Mouse (Mus musculus) kidney, embryonic 14.5 days (tissue): ENCODE results near the gene Marveld2. TPM values are rescaled to one million over a fixed set of nuclear protein-coding genes. Genes with fewer than 3 reads are reported as not detected.

Experiments
- ATAC-seq: fragments of 200-750 bp; cut with Nextera tagmentation; 2 replicates; pipeline ENCODE4 v1.8.0; 2017; ENCODE audit warnings: moderate number of reproducible peaks, mild to moderate bottlenecking, moderate TSS enrichment, moderate library complexity; ENCODE audit not compliant: low FRiP score, low TSS enrichment
- H3K27ac ChIP-seq: fragments of 300-500 bp; sonication (generic); 2 replicates; pipeline ENCODE4 v1.5.1; 2014; ENCODE audit warnings: low read depth, mild to moderate bottlenecking, low read length, moderate library complexity, mixed read lengths
- H3K27me3 ChIP-seq: fragments of 300-500 bp; sonication (generic); 2 replicates; pipeline ENCODE4 v1.6.1; 2014; ENCODE audit warnings: mild to moderate bottlenecking, low read length; ENCODE audit not compliant: control insufficient read depth, insufficient read depth
- H3K36me3 ChIP-seq: fragments of 300-500 bp; sonication (generic); 2 replicates; pipeline ENCODE4 v1.6.1; 2014; ENCODE audit warnings: low read length, mixed read lengths; ENCODE audit not compliant: control insufficient read depth, insufficient read depth
- H3K4me1 ChIP-seq: fragments of 300-500 bp; sonication (generic); 2 replicates; pipeline ENCODE4 v1.6.1; 2014; ENCODE audit warnings: low read length, mixed read lengths; ENCODE audit not compliant: control insufficient read depth, insufficient read depth
- H3K4me2 ChIP-seq: fragments of 300-500 bp; sonication (generic); replicated peaks from 2 replicates; pipeline ENCODE4 v1.6.1; 2014; ENCODE audit warnings: low read depth, mild to moderate bottlenecking, low read length
- H3K4me3 ChIP-seq: fragments of 300-500 bp; sonication (generic); 2 replicates; pipeline ENCODE4 v1.5.1; 2014; ENCODE audit warnings: mild to moderate bottlenecking, low read length
- H3K9ac ChIP-seq: fragments of 300-500 bp; sonication (generic); 2 replicates; pipeline ENCODE4 v1.6.1; 2014; ENCODE audit warnings: low read depth, mild to moderate bottlenecking, low read length, moderate library complexity
- H3K9me3 ChIP-seq: fragments of 300-500 bp; sonication (generic); 2 replicates; pipeline ENCODE4 v1.6.1; 2016; ENCODE audit warnings: low read length; ENCODE audit not compliant: control insufficient read depth
- whole genome bisulfite sequencing: fragments of 180-500 bp; shearing (Covaris S2); extraction: QIAGEN DNeasy Blood & Tissue Kit; methylation state at CpG from one replicate; pipeline ENCODE4 v1.1.7; 2014; 5-methylcytosine and 5-hydroxymethylcytosine counted together
- polyA plus RNA-seq: library from polyadenylated mRNA; unstranded; fragments of >200 nt; fragmentation: Nextera tagmentation; extraction: Ambion mirVana; gene quantifications from 2 replicates; pipeline ENCODE4 v1.2.1, GENCODE M21; 2014

The Marveld2 gene
- 12.1 and 18.3 TPM in 2 replicates for polyA plus RNA-seq

- WGBS, result 2% methylated on average over 62 of the region's 77 CpGs
These were observed at the start of gene Marveld2 for GRCm38 (mm10) chr13:100616181-100617087. Marveld2 (minus strand) TSS chr13:100616971.

GRCm38 (mm10) chr13:100659864-100660456 is 43.2 kb upstream of the Marveld2 start:
- H3K36me3 ChIP-seq, result peaks cover 22% of the 10 kb centered on the region
- no peaks in the 10 kb centered on the region for H3K27me3 ChIP-seq
- no peak overlapping the region for H3K9ac ChIP-seq
- H3K4me2 ChIP-seq, result no peak overlapping the region
- H3K27ac ChIP-seq, result no peak overlapping the region
- H3K9me3 ChIP-seq, result no peaks in the 10 kb centered on the region
- no peaks in the 10 kb centered on the region for H3K4me1 ChIP-seq
- 37% methylated on average over 4 of the region's 4 CpGs for WGBS
- H3K4me3 ChIP-seq, result no peak overlapping the region
- peak; percentile 77 for ATAC-seq

More at GRCm38 (mm10) chr13:100616181-100617087, at the start of gene Marveld2:
- no peaks in the 10 kb centered on the region for H3K9me3 ChIP-seq
- peak within 1 kb of the TSS; percentile 62 for H3K4me3 ChIP-seq
- peak within 1 kb of the TSS; percentile 32; the same call in 1 of the 2 replicates for H3K27ac ChIP-seq
- no peaks in the 10 kb centered on the region for H3K4me1 ChIP-seq
- ATAC-seq, result peak; percentile 87
- peaks cover 9% of the 10 kb centered on the region; the same call in 1 of the 2 replicates for H3K27me3 ChIP-seq
- H3K36me3 ChIP-seq, result peaks cover 19% of the 10 kb centered on the region; the same call in 1 of the 2 replicates
- H3K9ac ChIP-seq, result peak within 1 kb of the TSS; percentile 63
- peak within 1 kb of the TSS; percentile 77 for H3K4me2 ChIP-seq

GRCm38 (mm10) chr13:100658091-100658490 is 41.3 kb upstream of the Marveld2 start:
- no peak overlapping the region for H3K9ac ChIP-seq
- H3K36me3 ChIP-seq, result peaks cover 8% of the 10 kb centered on the region
- no peak overlapping the region for H3K27ac ChIP-seq

GRCm38 (mm10) chr13:100651439-100652186 is 34.8 kb upstream of the Marveld2 start, which contains the start of gene Taf9:
Taf9 (plus strand) TSS chr13:100651579.
- Histone ChIP-seq H3K4me3 (peak within 1 kb of the TSS; percentile 61), H3K36me3 (peaks cover 11% of the 10 kb centered on the region), H3K27ac (peak within 1 kb of the TSS; percentile 77), H3K9me3 (no peaks in the 10 kb centered on the region), H3K27me3 (no peaks in the 10 kb centered on the region), H3K4me1 (peaks cover 7% of the 10 kb centered on the region; the same call in 1 of the 2 replicates), H3K9ac (peak within 1 kb of the TSS; percentile 82), H3K4me2 (peak within 1 kb of the TSS; percentile 64)
- ATAC-seq, result no peak
- under 1% methylated on average over 63 of the region's 63 CpGs for WGBS

More at GRCm38 (mm10) chr13:100658091-100658490, 41.3 kb upstream of the Marveld2 start:
- no peaks in the 10 kb centered on the region for H3K4me1 ChIP-seq
- H3K4me2 ChIP-seq, result no peak overlapping the region
- no peaks in the 10 kb centered on the region for H3K27me3 ChIP-seq
- no peaks in the 10 kb centered on the region for H3K9me3 ChIP-seq
- no peak for ATAC-seq
- H3K4me3 ChIP-seq, result no peak overlapping the region
- WGBS, result 95% methylated on average over 5 of the region's 5 CpGs

- H3K27ac ChIP-seq, result peak within 1 kb of the TSS; percentile 77
- H3K27me3 ChIP-seq, result no peaks in the 10 kb centered on the region
- no peaks in the 10 kb centered on the region for H3K9me3 ChIP-seq
- H3K4me3 ChIP-seq, result peak within 1 kb of the TSS; percentile 61
- peak within 1 kb of the TSS; percentile 64 for H3K4me2 ChIP-seq
- peak; percentile 98 for ATAC-seq
- peaks cover 7% of the 10 kb centered on the region; the same call in 1 of the 2 replicates for H3K4me1 ChIP-seq
- peak within 1 kb of the TSS; percentile 82 for H3K9ac ChIP-seq
- WGBS, result under 1% methylated on average over 65 of the region's 73 CpGs
- peaks cover 17% of the 10 kb centered on the region for H3K36me3 ChIP-seq
These were observed 34.0 kb upstream of the Marveld2 start, which contains the start of the genes Ak6 and Rad17 for GRCm38 (mm10) chr13:100650550-100651438. Ak6 (plus strand) TSS chr13:100650979. Rad17 (minus strand) TSS chr13:100651051.

GRCm38 (mm10) chr13:100648223-100648622 is 31.5 kb upstream of the Marveld2 start:
- no peaks in the 10 kb centered on the region for H3K9me3 ChIP-seq

GRCm38 (mm10) chr13:100642471-100643209 is 25.9 kb upstream of the Marveld2 start:
- H3K27ac ChIP-seq, result no peak overlapping the region
- H3K4me3 ChIP-seq, result no peak overlapping the region
- peaks cover 67% of the 10 kb centered on the region for H3K36me3 ChIP-seq
- no peak overlapping the region for H3K4me2 ChIP-seq
- no peaks in the 10 kb centered on the region for H3K4me1 ChIP-seq
- no peaks in the 10 kb centered on the region for H3K27me3 ChIP-seq
- H3K9me3 ChIP-seq, result no peaks in the 10 kb centered on the region
- no peak overlapping the region for H3K9ac ChIP-seq
- no peak for ATAC-seq
- 93% methylated on average over 4 of the region's 4 CpGs for WGBS

More at GRCm38 (mm10) chr13:100648223-100648622, 31.5 kb upstream of the Marveld2 start:
- Histone ChIP-seq H3K4me3 (no peak overlapping the region), H3K9ac (no peak overlapping the region), H3K4me1 (peaks cover 7% of the 10 kb centered on the region; the same call in 1 of the 2 replicates), H3K36me3 (peaks cover 38% of the 10 kb centered on the region), H3K27me3 (no peaks in the 10 kb centered on the region), H3K27ac (no peak overlapping the region), H3K4me2 (no peak overlapping the region)
- ATAC-seq, result no peak
- WGBS, result 93% methylated on average over 8 of the region's 8 CpGs
